Mouse (Mus musculus): ENCODE results near the gene Mpv17.

Mpv17 gene

DNA sequence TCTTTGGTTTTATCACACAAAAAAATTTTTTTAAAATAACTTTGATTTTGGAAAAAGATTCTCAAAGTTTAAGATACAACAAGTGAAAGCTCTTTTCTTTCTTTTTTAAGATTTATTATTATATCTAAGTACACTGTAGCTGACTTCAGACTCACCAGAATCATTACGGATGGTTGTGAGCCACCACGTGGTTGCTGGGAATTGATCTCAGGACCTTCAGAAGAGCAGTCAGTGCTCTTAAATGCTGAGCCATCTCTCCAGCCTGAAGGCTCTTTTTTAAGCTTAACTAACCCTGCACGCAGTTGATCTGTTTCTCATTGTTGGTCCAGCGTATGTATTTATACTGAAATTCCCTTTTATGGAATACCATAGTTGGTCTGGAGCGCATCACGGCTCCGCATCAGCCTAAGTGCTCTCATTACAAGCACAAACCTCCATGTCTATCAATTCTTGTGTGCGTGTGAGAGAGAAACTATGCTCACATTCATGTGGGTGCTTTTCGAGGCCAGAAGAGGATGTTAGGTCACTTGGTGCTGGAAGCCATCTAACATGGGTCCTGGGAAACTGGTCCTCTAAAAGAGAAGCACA is 27.2 kb upstream of the Mpv17 start:
- DNase-seq: no peak

DNA sequence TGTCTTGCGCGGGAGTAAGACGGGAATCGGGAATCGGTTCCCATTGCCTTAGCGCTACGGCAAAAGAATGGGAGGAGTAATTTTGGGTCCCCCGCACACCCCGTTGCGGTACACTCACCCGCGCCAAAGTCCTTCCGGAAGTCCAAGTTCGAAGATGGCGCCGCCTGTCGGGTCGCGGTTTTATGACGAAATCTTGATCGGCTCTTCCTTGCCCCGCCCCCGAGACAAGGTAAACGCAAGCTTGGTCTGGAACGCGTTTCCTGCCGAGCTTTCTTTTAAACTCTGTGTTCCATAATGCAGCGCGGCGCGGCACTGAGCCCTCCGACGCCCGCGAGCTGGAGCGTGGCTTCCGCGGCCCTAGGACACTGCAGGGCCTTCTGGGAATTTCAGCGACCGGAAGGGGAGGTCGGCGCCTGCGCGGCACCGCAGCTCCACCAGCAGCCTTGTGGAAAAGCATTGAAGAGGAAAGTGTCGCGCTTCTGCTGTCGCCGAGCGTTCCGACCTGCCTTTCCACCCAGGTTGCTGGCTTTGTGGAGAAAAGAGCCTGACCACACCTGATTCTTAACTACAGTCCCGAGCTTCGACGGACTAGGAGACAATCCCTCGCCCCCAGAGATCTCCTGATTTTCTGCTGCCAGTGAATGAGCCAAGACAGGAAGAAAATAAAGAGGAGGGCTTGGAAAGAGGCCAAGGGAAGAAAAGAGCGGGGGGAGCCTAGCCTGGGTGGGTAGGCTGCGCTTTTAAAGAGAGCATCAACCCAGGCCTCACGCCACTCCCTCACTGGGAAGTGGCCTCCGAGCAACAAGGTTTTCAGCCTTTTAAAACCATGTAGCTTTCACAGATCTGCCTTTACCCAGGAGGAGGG is 25.9 kb upstream of the Mpv17 start, which contains the start of the genes Gm29609 and Gtf3c2:
Gene Gm29609, minus strand, starts transcription at position 146 of the 865 bp plus-strand sequence.
Gene Gtf3c2, minus strand, starts transcription at position 379 of the 865 bp plus-strand sequence.
- DNase-seq: peak; percentile 89 to 95

- DNase-seq: no peak
Observed at GRCm38 (mm10) chr5:31179301-31179765, 25.3 kb upstream of the Mpv17 start.

- DNase-seq: no peak
Observed at GRCm38 (mm10) chr5:31168630-31169029, 14.6 kb upstream of the Mpv17 start.

- DNase-seq: no peak
Observed at GRCm38 (mm10) chr5:31164878-31165277, 10.8 kb upstream of the Mpv17 start.

DNA sequence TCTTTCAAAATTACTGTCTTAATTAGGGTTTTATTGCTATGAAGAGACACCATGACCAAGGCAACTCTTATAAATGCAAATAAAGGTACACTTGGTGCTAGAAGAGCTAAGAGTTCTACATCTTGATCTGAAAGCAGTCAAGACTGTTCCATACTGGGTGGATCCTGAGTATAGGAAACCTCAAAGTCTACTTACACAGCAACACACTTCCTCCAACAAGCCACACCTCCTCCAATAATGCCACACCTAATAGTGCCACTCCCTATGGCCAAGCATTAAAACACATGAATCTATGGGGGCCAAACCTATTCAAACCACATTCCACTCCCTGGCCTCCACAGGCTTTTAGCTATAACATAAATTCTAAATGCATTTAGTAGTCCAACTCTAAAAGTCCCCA is 8.4 kb upstream of the Mpv17 start:
- DNase-seq: no peak

DNA sequence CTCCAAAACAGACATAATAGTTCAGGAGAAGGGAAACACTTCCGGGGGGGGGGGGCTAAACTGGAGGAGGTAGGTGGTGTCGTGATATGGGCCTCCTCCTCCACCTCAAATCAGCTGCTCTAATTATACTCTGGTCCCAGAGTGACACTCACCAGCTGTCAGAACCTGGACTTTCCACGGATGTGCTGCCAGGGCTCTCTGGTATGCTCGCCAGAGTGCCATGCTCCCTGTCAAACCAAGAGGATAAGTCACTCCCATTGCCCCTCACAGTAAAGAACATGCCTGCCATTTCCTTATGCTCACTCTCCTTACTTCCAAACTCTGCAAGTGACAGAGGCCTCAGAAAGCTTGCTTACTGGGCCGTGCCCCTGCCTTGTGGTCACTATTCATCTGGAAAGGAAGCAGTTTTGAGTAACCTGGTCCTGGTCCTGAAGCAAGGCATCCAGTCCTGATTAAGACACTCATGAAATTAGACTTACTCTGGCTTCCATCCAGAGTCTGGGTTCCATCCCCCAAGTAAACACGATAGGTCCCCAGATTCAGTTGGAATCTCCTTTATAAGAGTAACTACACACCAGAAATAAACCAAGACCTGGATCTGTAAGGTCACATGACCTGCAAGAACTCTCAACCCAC is 417 bp downstream of the Mpv17 start:
- no peak for DNase-seq

DNA sequence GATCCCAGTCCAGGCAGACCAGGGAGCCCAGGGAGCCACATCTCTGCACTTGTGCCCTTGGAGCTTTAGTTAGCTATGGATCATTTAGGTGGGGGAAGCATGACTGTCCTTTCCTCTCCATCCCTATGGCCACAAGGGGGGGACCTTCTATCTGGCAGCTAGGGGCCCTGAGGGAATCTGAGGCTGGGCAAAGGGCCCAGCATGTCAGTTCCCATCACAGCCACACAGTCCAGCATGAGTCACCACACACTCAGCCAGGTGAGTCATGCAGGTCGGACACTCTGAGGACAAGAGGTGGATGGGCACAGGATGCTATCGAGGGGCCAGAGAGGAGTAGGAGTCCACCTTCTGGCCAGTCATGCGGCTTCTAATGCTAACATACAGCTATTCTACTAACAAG is 2.3 kb downstream of the Mpv17 start:
- no peak for DNase-seq

- DNase-seq: no peak
Observed at GRCm38 (mm10) chr5:31149781-31150180, 4.3 kb downstream of the Mpv17 start.

GRCm38 (mm10) chr5:31138968-31139425 is 15.1 kb downstream of the Mpv17 start:
- DNase-seq: no peak

GRCm38 (mm10) chr5:31138241-31138967 is 15.6 kb downstream of the Mpv17 start, which contains the start of gene Ucn:
Gene Ucn (minus strand): TSS chr5:31138829.
- DNase-seq: no peak

DNA sequence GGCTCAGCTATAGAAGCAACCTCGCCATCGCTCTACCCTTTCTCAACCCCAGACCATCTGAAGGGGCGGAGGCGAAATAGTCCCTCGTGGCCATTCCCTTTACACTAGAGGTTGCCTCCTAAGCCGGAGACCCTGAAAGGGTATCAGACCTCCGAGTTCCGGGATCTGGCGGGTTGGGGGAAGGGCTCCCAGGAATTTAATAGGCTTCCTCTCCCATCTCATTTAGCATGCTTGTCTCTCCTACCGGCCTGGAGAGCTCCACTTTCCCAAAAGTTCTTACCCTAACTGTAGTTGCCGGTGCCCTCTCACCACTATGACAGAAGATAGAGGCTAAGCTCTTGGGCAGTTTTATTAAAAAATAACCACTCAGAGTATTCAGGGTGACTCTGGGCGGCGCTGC is 16.4 kb downstream of the Mpv17 start:
- no peak for DNase-seq

GRCm38 (mm10) chr5:31136730-31137424 is 17.2 kb downstream of the Mpv17 start:
- no peak for DNase-seq

DNA sequence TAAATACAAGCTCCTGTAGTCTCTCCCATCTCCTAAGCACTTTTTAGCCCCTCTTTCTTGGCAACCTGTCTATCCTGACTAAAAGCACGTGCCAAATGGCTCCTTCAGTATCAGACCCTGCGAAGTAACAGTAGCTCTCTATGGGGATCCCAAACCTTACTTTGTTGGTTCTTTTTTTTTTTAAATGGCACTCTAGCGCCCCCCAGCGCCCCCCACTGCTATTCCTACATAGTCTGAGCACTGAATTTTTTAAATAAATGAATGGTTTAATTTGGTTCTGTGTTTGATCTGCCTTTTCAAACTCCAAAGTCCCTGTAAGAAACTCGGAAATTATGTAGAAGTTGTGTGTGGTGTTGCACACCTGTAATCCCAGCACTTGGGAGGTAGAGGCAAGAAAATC is 28.0 kb downstream of the Mpv17 start:
- DNase-seq: no peak

GRCm38 (mm10) chr5:31123481-31123880 is 30.6 kb downstream of the Mpv17 start:
- no peak for DNase-seq

DNA sequence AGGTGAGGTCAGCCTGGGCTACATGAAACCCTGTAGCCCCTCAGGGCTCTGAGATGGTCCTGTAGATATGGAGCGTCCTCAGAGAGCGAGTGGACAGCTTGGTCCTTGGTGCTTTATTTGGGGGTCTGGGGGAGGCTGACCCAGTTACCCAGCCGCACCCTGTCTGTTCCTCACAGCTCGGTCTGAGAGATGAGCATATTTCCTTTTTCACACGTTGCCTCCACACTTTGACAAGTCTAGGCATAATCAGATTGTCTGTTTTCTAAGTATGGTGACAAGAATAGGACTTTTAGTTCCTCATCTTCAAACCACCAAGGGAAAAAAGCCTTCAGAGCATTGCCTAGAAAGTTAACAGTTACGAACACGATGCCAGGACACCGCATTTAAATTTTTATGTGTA is 32.9 kb downstream of the Mpv17 start:
- DNase-seq: no peak

GRCm38 (mm10) chr5:31116912-31117311 is 37.1 kb downstream of the Mpv17 start:
- no peak for DNase-seq

DNA sequence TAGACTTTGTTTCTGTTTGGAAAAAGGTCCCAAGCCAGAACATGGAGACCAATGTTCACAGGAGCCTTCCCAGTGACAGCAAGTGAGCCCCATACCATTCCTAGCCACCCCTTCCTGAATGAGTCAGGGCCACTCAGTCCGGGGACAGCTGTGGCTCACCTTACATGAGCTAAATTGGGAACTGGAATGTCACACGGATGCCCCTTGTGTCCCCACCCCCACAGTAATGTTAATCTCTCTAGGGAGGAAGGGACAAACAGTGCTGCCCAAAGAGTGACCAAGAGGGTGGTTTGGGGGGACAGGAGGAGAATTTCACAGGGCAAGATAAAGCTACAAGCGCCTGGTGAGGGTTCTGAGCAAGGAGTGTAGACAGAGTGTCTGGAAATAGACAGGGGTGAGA is 37.7 kb downstream of the Mpv17 start, which contains the start of gene Trim54:
Gene Trim54, plus strand, starts transcription at position 359 of the 400 bp plus-strand sequence.
- no peak for DNase-seq

GRCm38 (mm10) chr5:31110781-31111180 is 43.3 kb downstream of the Mpv17 start:
- no peak for DNase-seq

DNA sequence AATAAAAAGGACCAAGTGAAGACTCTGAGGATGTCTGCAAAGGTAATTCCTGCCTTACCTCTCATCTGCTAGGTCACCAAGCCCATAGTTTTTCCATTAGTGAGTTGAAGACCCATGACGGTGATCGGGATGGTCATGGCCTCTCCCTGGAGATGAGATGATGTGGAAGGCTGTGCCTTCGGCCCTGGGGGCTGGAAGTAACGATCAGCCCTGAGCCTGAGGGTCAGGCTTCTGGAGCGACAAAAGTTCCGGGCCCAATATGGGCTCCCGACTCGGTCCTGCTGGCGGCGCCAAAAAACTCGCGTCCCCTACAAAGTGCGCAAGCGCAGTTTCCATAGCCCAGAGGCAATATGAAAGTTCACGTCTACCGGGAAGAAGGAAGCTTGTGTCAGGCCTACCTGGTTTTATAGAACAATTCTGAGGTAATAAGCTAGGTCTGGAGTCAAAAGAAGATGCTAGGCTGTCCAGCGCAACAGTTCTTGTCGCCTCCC is 46.0 kb downstream of the Mpv17 start, which contains the start of gene Slc30a3:
Gene Slc30a3, minus strand, starts transcription at position 238 of the 491 bp plus-strand sequence.
- no peak for DNase-seq

DNA sequence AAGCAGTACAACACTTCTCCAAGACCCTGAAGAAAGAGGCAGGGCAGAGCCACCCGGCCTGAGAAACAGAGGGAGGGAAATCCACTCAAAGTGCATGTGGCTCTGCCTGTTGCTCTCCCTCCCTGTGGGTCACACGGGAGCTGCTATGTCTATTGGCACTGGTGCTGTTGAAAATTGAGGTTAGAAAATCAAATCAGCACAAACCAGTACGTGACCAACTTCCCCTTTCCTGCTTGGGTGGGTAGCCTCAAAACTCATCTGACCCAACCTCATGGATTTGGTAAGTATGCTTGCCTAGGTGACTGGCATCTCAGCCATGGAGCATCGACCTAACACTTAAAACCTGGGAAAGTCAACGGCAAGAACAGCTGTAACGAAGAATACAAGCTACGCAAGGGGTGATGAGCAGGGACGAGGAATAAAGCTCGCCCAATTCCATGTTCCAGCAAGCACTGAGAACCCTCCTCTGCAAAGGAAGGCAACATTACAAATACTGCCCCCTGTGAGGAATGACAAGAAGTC is 48.2 kb downstream of the Mpv17 start, which contains the start of gene Dnajc5g:
Gene Dnajc5g, plus strand, starts transcription at position 472 of the 522 bp plus-strand sequence.
- no peak for DNase-seq

Data from thymus, adult 18-20 months (tissue).